Mouse (Mus musculus) ES-E14 (cell line): ENCODE measurements around the gene Cacna1f. TPM values are rescaled to one million over a fixed set of nuclear protein-coding genes. Genes with fewer than 3 reads are reported as not detected.
A peak's percentile ranks its signal among the peaks of the same experiment; 100 is the strongest.

Source experiments
- DNase-seq: peaks from one replicate; pipeline ENCODE4 v3.0.0-alpha.2; 2013; ENCODE audit warnings: low read depth, low spot score
- H3K27ac ChIP-seq: 2 replicates; pipeline ENCODE4 v1.5.1; 2012; ENCODE audit warnings: low read depth, mild to moderate bottlenecking, low read length, moderate library complexity, mixed read lengths; ENCODE audit not compliant: poor library complexity, insufficient read depth, severe bottlenecking
- H3K36me3 ChIP-seq: 2 replicates; pipeline ENCODE4 v1.6.1; 2012; ENCODE audit warnings: mild to moderate bottlenecking, low read length, moderate library complexity, mixed read lengths; ENCODE audit not compliant: control insufficient read depth, poor library complexity, insufficient read depth, severe bottlenecking
- H3K4me1 ChIP-seq, 2 experiments: fragments of 150-350 bp in 1 of 2; sonication (generic) in 1 of 2; 2 replicates each; pipeline ENCODE4 v1.6.1; 2012; ENCODE audit warnings: low read length in 2 of 2, mild to moderate bottlenecking in 1 of 2, mixed read lengths in 1 of 2; ENCODE audit not compliant: control insufficient read depth in 2 of 2, insufficient read depth in 2 of 2, poor library complexity in 1 of 2
- H3K4me3 ChIP-seq, 2 experiments: fragments of 150-350 bp in 1 of 2; sonication (generic) in 1 of 2; 2 replicates each; pipeline ENCODE4 v1.5.1; 2012; ENCODE audit warnings: low read length in 2 of 2, low read depth in 1 of 2, mild to moderate bottlenecking in 1 of 2, mixed read lengths in 1 of 2; ENCODE audit not compliant: insufficient read depth in 1 of 2, poor library complexity in 1 of 2, severe bottlenecking in 1 of 2
- H3K9ac ChIP-seq: 2 replicates; pipeline ENCODE4 v1.6.1; 2012; ENCODE audit warnings: low read depth, mild to moderate bottlenecking, low read length, mixed read lengths; ENCODE audit not compliant: poor library complexity, insufficient read depth, severe bottlenecking
- H3K9me3 ChIP-seq: fragments of 150-350 bp; sonication (generic); 2 replicates; pipeline ENCODE4 v1.6.1; 2012; ENCODE audit warnings: low read depth, mild to moderate bottlenecking, low read length; ENCODE audit not compliant: control insufficient read depth, insufficient read depth
- CHD2 ChIP-seq: IDR thresholded peaks from 2 replicates; pipeline ENCODE4 v1.6.1; 2014; ENCODE audit warnings: mild to moderate bottlenecking, low read depth, low read length, inconsistent platforms
- HCFC1 ChIP-seq: IDR thresholded peaks from 2 replicates; pipeline ENCODE4 v1.6.1; 2012; ENCODE audit warnings: low read length, inconsistent platforms, borderline replicate concordance; ENCODE audit not compliant: insufficient read depth
- MAFK ChIP-seq: IDR thresholded peaks from 2 replicates; pipeline ENCODE4 v1.6.1; 2014; ENCODE audit warnings: mild to moderate bottlenecking, low read depth, low read length, inconsistent platforms; ENCODE audit not compliant: insufficient read depth
- ZC3H11A ChIP-seq: IDR thresholded peaks from 2 replicates; pipeline ENCODE4 v1.6.1; 2012; ENCODE audit warnings: low read depth, mild to moderate bottlenecking, inconsistent platforms, low read length, borderline replicate concordance
- ZNF384 ChIP-seq: IDR thresholded peaks from 2 replicates; pipeline ENCODE4 v1.6.1; 2012; ENCODE audit warnings: low read depth, low read length, inconsistent platforms
- in situ Hi-C, 2 experiments: fragments of 600-800 bp; cut with MboI; formaldehyde crosslinking; loops; one replicate each; pipeline ENCODE4 v1.15.1; 2025; ENCODE audit warnings: low sequenced_read_pairs in 2 of 2, inconsistent platforms in 1 of 2; ENCODE audit not compliant: unreplicated experiment in 2 of 2
- total RNA-seq: library from RNA; depleted of rRNA; stranded (reverse); fragments of 300-350 nt; gene quantifications from 2 replicates; pipeline ENCODE4 v1.2.3, GENCODE M21; 2012; rRNA removed

Gene Cacna1f
- total RNA-seq, 1 experiment = not detected

DNA sequence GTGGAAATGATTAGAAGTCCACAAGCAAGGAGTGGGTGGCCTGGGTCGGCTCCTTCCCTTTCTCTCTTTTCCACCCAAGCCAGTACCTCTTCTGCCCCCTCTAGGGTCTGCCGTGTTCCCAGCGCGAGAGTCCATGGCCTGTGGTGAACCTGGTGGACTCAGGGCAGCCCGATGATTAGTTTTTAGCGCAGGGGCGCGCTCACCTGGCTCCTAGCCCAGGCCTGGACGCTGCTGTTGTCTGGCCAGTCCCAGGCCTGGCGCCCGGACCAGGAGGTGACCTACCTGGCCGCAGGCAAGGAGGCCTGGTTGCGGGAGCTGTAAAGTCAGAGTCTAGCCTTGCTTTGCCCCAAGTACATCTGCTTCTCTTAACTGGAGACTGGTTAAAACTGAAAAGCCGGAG is 74.0 kb downstream of the Cacna1f start, which contains the start of gene Magix:
Gene Magix, minus strand, starts transcription at position 388 of the 400 bp plus-strand sequence.
- Histone ChIP-seq H3K9ac (peak within 1 kb of the TSS; percentile 63; the same call in 1 of the 2 replicates), H3K27ac (no peak within 1 kb of the TSS), H3K9me3 (no peaks in the 10 kb centered on the region), H3K36me3 (no peaks in the 10 kb centered on the region), H3K4me1 (0 out of 4 replicates have a peak, but pooled peaks cover 0 to 2% of the 10 kb centered on the region in 2 experiments), H3K4me3 (peak within 1 kb of the TSS; percentile 42 to 53)
- in situ Hi-C loops = loop anchor here in 1 of 2 experiments (25.0 kb wide), 1 partner anchor 219 kb away; no protein-coding TSS in a partner anchor
- no peak for TF ChIP-seq ZNF384
- TF ChIP-seq MAFK = no peak
- TF ChIP-seq HCFC1 = no peak
- no peak for TF ChIP-seq CHD2
- TF ChIP-seq ZC3H11A = no peak
- DNase-seq = no peak

Other genes with a start within 250 kb of the Cacna1f start
- 4.0 and 5.1 TPM in 2 replicates for gene Usp27x, start 231.3 kb upstream of the Cacna1f start, total RNA-seq
- 0.49 and 0.63 TPM in 2 replicates for gene Foxp3, start 33.4 kb upstream of the Cacna1f start, total RNA-seq
- 1.7 and 2.4 TPM in 2 replicates for gene Ppp1r3f, start 32.8 kb upstream of the Cacna1f start, total RNA-seq
- 19.5 and 23.9 TPM in 2 replicates for gene Ccdc22, start 1.6 kb upstream of the Cacna1f start, total RNA-seq
- gene Syp, start 31.4 kb downstream of the Cacna1f start, total RNA-seq = 1.6 and 4.9 TPM in 2 replicates
- gene Prickle3, start 50.2 kb downstream of the Cacna1f start, total RNA-seq = 1.5 and 2.2 TPM in 2 replicates
- gene Plp2, start 64.3 kb downstream of the Cacna1f start, total RNA-seq = 278 and 336 TPM in 2 replicates
- gene Magix, start 74.2 kb downstream of the Cacna1f start, total RNA-seq = 0.11 and 0.36 TPM in 2 replicates
- gene Gpkow, start 90.0 kb downstream of the Cacna1f start, total RNA-seq = 9.5 and 11.5 TPM in 2 replicates
- gene Wdr45, start 107.2 kb downstream of the Cacna1f start, total RNA-seq = 55.3 and 57.6 TPM in 2 replicates
- 0.26 TPM in 1 of 2 replicates, not detected in the other for gene Gm45208, start 115.2 kb downstream of the Cacna1f start, total RNA-seq
- gene Praf2, start 121.4 kb downstream of the Cacna1f start, total RNA-seq = 41.9 and 48.0 TPM in 2 replicates
- gene Ccdc120, start 143.8 kb downstream of the Cacna1f start, total RNA-seq = 15.8 and 22.9 TPM in 2 replicates
- 32.3 and 45.8 TPM in 2 replicates for gene Tfe3, start 155.5 kb downstream of the Cacna1f start, total RNA-seq
- 14.9 and 22.6 TPM in 2 replicates for gene Gripap1, start 182.7 kb downstream of the Cacna1f start, total RNA-seq
- 3.1 and 5.4 TPM in 2 replicates for gene Kcnd1, start 215.2 kb downstream of the Cacna1f start, total RNA-seq
- gene Otud5, start 234.3 kb downstream of the Cacna1f start, total RNA-seq = 65.3 and 71.0 TPM in 2 replicates